Mouse (Mus musculus) mouse embryonic stem cell (cell line): ENCODE measurements around the gene Mras.

ENCODE experiments used
- in situ Hi-C, 2 experiments: fragments of 300-500 bp; cut with MboI; formaldehyde crosslinking; loops; 1 replicate in 1 of 2; 3 replicates in 1 of 2; pipeline ENCODE4 v1.14.3; 2019 to 2020; ENCODE audit warnings: low sequenced_read_pairs in 2 of 2, low pct_unique_long_range_greater_than_20kb in 1 of 2, mixed read lengths in 1 of 2; ENCODE audit not compliant: unreplicated experiment in 1 of 2

The Mras gene

DNA sequence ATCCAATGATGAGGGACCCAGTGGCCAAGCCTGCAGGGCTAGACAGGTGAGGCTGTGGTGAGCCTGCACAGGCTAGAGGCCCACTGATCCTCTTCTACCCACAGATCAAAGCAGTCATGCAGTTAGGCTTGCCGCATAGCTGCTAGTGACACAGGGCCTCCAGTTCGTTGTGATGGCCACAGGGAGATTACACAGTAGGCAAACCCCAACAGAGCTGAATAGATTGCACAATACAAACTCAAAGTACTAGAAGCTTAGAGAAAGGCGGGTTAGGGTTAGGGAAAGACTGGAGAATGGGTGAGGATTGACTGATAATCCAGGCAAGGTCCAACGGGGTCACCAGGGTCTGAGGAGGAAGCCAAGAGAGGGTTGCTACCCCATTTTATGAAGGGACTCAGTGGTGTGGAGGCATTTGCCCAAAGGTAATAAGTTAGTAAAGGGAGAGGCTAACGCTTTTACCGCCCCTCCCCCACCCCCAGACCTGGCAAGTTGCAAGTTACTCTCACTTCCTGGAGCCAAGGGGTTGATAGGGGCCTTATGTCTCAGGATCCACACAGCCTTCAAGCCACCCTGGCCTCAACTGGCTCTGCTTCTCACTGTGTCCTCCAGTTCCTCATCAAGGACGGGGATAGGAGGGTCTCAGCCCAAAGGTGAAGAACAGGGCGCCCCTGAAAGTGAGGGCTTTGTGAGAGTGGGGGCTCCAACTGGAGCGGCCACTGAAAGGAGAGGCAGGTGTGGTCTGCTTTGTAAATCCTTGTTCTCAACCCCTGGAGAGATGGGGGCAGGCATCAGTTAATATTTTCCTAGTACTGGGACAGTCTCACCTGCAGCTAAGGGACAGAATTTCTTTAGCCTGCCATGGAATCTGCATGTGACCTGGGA, 13.2 kb downstream of the Mras start:
- in situ Hi-C loops, result no loop called here

DNA sequence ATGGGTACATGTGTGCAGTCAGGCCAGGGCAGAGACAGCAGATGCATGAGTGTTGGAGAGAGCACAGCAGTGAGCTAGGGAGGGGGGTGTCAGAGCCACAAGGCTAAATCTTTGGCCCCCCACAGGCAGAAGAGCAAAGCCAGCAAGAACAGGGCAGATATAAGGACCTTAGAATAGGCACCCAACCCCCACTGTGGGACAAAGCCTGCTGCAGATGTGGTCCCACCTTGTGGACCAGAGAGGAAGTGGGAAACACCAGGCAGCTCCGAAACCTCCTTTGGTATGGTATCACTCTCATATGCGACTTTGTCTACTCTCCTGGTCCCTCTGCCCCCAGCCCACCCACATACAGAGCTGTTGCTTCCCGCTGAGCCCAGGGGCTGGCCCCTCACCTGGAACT, 15.3 kb downstream of the Mras start:
- in situ Hi-C loops, result no loop called here

DNA sequence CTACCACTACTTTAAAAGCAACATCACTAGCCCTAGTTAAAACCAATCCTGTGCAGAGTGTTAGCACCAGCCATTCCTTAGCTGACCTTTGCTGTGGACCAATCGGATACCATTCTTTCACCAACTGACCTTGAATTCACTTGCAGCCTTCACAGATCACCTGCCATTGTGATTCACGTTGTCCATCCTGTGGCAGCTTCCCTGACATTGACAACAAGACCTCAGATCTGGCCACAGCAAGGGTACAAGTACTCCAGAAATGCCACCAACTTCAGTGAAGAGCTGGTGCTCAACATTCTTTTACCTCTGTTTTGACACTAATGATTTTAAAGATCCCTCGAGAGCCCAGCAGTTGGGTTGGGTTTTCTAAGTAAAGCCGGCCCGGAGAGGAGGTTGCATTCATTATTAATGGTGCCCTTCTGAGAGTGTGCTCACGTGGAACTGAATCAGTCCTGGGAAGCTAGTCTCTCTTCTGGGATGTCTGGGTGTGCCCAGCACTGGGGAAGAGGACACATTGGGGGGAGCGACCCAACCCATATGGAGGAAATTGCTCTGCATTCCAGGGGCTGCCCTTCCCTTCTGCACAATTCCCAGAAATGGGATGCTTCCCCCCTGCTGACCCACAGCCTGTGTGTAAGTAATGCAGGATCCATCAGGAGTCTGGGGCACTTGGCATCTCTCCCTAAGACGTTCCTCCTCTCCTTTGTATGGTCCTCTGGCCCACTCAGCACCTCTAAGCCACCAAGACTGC, 17.1 kb downstream of the Mras start:
- in situ Hi-C loops, result no loop called here

DNA sequence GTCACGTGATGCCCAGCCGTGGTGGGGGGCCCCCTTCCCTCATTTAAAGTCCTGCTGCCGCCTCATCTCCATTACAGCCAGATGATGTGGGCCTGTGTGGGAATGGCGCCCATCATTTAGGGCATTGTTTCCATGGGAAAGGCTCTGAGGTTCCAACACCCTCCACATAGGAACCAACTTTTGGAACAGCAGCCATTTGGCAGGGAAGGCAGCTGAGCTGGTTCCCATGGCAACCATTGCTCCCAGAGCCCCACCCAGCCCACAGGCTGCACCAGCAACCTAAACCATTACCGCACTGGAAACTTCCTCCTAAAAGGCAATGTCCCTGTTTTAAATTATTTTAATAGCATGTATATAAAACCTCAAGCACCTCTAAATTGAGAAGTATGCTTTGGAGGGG, 18.8 kb downstream of the Mras start:
- in situ Hi-C loops, result no loop called here

DNA sequence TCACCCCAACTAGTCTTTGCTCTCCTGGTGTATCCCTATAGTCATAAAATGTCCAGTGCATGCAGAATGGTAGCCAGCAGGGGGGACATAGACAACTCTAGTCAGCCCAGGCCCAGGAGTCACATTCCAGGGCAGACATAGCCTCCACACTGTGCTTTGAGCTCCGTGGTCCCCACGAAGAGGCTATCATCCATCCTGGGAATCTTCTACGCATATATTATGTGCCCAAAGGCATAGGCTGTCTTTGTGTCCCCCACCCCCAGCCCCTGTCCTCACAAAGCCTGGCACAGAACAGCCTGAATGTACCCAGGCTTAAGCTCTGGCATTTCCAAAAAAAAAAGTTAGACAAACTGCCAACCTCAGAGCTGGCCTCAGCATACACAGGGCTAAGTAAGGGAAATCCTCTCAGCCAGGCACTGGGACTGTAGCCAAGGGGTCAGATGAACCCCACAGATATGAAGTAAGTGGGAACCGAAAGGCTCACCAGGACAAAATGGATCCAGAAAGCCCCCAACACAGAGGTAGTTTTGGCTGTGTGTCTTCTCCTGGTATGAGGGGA, 19.8 kb downstream of the Mras start:
- in situ Hi-C loops, result no loop called here

DNA sequence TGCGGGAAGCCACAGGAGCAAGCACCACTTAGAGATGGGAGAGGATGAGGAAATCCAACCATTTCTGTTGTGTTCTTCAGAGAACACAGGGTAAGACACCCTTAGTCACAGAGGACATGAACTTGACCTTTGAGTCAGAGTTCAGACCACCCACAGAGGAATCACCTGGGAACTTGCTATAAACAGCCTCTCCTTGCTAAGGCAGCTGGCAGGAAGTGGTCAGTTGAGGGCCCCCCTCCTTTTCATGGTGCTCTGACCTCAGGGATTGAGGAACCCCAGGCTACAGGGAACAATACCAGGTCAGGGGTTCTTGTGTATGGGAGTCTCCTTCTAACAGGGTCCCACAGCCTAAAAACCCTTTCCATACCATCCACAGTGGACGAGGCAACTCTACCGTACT, 20.4 kb downstream of the Mras start:
- in situ Hi-C loops, result no loop called here

DNA sequence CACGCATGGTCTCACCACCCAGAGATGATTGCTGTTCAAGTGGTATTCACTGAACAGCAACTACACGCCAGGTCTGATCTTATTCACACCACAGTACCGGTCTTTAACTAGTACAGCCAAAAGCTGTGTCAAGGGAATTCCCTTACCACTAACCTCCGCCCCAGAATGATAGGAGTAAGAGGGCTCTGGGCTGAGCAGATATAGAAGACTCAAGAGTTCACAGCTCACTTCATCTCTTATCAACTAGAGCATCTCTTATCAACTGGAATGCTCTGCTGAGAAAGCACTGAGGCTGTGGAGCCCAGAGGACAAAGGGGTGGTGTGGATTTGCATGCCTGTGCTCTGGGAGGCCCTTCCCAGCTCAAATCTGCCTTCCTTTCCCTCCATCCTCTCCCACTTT, 25.4 kb downstream of the Mras start:
- in situ Hi-C loops, result no loop called here

DNA sequence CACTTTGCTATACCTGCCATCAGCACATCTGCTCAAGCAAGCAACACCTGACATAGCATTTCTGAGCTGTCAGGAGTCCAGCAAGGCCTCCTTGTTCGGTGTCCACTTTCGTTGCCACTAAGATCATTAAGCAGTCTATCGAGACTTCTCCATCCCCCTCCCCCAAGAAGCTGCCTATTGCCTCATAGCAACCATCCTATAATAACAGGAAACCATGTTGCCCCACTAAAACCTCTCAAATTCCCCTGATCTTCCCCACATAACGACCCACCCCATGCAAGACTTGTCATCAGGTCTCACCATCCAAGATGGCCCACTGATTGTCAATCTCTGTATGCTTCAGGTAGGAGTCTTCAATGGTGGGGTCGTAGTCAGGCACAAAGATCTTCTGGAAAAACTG, 26.1 kb downstream of the Mras start:
- in situ Hi-C loops, result no loop called here

DNA sequence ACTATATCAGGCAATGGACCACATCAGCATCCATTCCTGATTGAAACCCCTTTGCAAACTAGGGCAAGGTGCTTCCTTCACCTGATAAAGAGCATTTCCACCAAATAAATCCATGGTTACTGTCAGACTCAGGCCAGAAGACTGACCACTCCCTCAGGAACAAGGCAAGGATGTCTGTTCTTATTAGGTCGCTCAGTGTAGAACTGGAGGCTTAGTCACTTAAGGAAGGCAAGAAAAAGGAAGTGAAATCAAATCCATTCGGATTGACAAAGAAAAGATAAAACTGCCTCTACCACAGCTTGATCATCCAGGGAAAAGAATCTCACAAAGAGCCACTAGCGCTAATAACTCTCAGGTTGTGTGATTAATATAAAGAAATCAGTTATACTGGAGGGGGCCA, 27.9 kb downstream of the Mras start:
- in situ Hi-C loops, result no loop called here

DNA sequence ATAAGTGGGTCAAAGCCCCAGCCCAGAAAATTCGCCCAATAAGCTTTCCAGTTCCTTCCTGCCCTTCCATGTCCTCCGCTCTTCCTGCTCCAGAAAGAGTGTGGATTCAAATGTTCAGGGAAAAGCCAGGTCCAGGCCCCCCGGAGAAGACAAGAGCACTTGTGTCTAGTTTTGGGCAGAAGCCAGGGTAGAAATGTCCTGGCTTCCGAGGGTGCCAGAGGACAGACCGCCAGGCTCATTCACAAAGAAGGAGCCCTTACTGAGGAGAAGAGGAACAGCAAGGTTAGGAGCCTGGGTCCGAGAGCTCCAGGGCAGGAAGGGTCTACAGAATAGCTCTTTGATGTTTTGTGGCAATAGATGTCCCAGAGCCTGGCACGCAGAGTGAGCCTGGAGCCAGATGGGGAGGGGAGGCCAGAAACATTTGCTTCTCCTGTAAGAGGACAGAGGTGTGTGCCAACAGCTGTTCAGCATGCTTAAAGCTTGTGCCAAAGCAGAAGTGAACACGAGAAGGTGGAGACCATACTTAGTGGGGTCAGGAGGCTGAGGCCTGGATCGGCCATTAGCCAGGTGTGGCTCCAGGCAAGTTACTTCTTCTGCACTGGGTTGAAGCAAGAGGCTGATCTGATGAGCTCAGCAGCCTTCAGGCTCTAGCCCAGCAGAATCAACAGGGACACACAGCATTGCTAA, 35.8 kb downstream of the Mras start:
- in situ Hi-C loops, result no loop called here

DNA sequence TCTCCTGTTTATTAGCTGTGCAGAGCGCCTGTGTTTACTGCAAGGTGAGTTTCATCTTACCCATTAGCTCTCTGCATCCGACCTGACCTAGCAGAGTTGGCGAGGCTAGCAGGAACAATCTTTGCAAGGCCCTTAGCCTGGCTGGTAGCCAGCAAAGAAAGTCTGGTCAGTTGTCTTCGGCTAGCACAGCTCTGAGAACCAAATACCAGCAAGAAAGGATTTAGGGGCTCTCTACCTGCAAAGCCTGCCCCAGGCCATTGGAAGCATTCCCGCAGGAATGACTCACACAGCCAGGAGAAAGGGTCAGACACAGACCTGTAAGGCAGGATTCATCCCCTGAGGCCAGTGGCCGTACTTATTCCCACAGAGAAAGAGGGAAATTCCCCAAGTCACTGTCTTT, 36.4 kb downstream of the Mras start:
- in situ Hi-C loops, result no loop called here

DNA sequence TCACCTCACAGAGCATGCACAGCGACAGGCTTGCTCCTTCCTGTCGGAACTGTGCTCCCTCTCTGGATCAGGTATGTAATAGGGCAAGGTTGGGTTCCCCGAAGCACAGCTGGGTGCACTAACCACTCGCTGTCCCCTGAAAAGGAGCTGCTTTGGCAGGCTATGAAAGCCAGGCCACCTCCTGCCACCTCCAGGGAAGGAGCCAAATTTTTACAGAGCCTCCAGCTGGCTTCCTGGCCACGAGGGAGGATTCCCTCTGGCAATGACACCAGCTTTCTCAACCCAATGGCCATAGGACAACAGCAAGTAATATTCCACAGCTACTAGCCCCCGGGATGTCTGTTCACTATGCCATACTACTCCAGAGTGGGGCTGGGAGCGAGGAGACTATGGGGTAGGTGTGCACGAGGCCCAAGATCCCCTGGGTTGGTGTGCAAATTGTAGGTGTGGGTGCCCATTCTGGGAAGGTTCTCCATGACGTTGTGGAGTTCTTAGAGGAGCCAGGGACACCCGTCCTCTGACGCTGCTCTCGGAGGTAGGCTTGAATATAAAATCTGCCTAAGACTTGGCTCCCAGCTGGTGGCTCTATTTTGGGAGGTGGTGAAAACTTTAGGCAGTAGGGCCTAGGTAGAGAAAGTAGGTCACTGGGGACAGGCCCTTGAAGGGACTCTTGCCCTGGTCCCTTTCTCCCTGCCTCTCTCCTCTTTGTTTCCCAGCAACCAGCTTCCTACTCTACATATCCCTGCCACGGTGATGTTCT, 39.9 kb downstream of the Mras start:
- in situ Hi-C loops, result no loop called here

DNA sequence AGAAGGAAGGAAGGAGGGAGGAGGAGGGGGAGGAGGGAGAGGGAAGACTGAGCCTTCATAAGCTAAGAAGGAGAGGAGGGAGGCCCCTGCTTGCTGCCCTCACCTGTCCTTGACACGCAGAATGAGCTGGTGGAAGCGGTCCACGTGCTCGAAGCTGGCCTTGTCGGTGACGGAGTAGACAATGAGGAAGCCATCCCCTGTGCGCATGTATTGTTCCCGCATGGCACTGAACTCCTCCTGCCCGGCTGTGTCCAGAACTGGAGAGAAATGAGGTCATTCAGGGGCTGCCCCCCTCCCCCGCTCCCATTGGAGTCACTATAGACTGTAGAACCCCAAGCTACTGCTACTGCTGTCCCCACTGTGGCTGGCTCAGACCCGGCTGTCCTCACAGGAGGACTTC, 42.8 kb downstream of the Mras start:
- in situ Hi-C loops, result no loop called here

DNA sequence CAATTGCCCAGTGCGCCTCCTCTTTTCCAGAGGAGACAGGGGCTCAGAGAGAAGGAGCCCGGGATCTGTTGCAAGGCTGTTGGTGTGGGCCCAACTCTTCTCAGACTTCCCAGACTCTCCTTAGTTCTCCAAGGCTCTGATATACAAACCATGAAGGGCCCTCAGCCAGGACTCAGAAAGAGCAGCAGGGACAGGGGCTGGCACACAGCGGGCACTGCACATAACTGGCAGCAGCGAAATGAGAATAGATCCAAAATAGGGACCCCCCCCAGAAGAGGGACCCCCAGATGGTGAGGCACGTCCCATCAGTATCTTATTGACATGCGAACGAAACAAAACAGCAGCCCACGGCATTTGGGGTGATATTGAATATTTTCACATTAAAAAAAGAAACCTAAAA, 44.0 kb downstream of the Mras start:
- in situ Hi-C loops, result no loop called here

DNA sequence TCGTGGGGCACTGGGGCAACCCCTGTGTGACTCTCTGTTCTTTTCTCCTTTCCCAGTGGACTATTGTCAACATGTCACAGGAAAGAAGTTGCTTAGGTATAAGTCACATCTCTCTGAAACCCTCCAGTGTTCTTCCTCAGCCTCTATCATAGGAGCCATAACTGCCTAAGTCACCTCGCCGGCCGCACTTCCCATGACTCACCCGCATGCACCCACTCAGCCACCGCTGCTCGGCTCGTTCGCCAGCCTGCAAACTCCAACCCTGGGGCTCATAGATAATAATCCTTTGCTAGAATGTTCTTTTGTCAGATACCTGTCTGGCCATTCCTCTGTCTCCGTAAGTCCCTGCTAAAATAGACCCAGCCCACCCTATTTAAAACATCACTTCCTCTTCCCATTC, 45.6 kb downstream of the Mras start:
- in situ Hi-C loops, result no loop called here

DNA sequence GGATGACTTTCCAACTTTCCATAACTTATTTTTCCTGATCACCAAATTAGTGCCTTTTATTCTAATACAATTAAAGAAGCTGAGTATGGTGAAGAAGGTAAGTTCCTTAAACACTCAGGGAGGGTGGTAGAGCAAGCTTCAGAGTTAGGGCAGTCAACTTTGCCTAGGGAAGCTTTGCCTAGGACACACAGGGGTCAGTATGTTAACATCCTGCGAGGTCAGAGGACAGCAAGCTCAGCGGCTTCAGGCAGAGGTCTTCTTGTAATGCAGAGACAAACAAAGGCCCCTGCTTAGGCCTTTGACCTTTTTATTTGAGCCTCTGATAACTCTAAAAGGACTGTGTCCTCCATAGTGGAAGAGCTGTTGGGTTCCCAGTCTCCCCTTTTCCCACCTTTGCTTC, 46.5 kb downstream of the Mras start:
- in situ Hi-C loops, result no loop called here

DNA sequence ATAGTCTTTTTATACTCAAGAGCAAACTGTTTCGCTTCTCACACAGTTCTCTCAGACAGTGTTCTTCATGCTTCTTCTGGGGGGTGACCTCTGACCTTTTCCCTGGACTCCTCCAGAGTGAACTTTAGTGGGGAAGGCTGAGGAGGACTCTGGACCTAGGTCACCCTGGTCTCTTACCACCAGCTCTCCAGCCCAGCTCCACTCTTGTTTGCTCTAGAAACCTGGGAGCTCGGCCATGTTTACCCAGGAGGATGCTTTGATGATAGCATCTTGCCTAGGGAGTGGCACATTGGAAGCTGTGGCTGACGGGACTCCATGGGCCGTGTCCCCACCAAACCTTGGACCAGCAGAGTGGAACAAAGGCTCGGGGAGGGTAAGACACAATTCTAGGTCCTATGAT, 47.0 kb downstream of the Mras start:
- in situ Hi-C loops, result no loop called here

DNA sequence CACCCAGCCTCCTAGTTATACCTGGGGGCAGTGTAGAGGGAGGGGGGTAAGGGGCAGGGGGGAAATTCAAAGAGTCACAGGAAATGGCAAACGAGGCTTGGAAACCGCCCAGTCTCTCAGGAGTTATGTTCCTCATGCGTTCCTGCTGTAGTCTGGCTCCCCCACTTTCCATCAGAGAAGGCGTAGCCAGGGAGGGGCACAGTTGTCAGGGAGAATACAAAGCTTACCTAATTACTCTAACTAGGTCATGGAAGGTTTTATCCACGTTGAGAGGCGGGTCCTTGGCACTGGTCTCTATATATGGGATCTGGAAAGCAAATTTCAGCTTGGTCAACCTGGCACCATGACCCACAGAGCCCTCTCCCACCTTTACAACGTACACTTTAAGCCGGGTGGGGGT, 47.7 kb downstream of the Mras start:
- in situ Hi-C loops, result no loop called here

DNA sequence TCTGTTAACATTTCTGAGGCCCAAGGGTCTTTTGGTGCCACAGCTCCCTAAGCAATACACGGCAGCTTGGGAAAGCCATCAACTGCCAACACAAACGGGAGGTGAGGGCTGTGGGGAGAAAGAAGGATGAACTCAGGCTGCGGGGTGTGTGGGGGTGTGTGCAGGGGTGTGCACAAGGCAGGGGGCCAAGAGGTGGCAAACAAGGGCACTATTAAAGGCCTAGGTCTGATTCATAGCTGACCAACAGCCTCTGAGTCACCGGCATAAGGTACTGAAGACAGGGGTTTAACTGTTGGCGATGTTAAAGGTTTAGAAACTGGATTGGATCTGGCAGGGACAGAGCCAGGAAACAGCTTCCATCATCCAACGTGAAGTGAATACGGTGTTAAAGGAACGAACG, 48.3 kb downstream of the Mras start:
- in situ Hi-C loops, result no loop called here
